Mouse (Mus musculus): ENCODE results near the gene Prdm5. TPM values are rescaled to one million over a fixed set of nuclear protein-coding genes. Genes with fewer than 3 reads are reported as not detected.

Prdm5 gene
- polyA plus RNA-seq, 1 experiment, result 2.2 TPM

- H3K4me3 ChIP-seq (replicated peaks; ENCODE audit: extremely low read depth, low read depth, low read length), result no peak overlapping the region
- no peak for DNase-seq
- no peak for TF ChIP-seq POLR2A (IDR thresholded peaks at IDR 0.05; ENCODE audit: borderline replicate concordance, extremely low read depth, low read depth, low read length)
- no peak for TF ChIP-seq CTCF (IDR thresholded peaks at IDR 0.05; ENCODE audit: insufficient read depth, low read length)
- 91% methylated on average over 13 of the region's 13 CpGs for WGBS
- H3K4me1 ChIP-seq (ENCODE audit: control insufficient read depth, insufficient read depth, low read length), result no peaks in the 10 kb centered on the region
Observed at GRCm38 (mm10) chr6:65765752-65766397, 12.9 kb upstream of the Prdm5 start.

DNA sequence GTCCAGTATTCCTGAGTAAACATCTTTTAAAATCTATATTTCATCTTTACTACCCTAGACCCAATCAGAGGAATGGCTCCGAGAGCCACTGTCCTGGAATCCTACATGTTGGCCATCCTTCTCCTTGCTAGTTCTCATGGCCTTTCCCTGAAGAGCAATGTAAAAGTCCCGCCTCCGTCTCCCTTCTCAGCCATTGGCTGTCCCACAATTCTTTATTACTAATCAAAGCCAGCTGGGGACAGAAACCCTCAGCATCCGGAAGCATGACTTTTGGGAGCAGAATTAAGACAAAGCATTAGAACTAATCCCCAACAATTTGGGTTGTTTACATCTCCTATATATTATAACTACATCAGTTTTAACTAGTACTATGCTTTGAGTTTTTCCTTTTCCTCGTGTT, 10.9 kb upstream of the Prdm5 start:
- Histone ChIP-seq H3K4me3 (replicated peaks; ENCODE audit: extremely low read depth, low read depth, low read length) (no peak overlapping the region), H3K4me1 (ENCODE audit: control insufficient read depth, insufficient read depth, low read length) (no peaks in the 10 kb centered on the region)
- no peak for TF ChIP-seq CTCF (IDR thresholded peaks at IDR 0.05; ENCODE audit: insufficient read depth, low read length)
- no peak for TF ChIP-seq POLR2A (IDR thresholded peaks at IDR 0.05; ENCODE audit: borderline replicate concordance, extremely low read depth, low read depth, low read length)
- no peak for DNase-seq
- WGBS, result 89% methylated on average over 5 of the region's 5 CpGs

DNA sequence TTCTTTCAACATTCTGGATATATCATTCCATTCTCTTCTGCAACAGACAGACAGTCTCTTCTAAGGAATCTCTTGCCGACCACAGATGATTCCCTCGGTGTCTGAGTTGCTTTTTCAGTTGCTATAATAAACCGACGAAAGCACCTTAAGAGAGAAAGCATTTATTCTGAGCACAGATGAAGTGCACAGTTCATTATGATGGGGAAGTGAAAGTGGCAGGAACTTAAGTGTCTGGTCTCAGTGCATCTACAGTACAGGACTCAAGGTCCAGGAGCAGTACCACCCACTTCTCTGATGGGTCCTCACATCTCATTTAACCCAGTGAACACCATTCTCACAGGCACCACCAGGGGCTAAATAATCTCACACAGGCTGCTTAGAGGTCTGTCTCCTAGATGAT, 5.2 kb upstream of the Prdm5 start:
- no peak overlapping the region for H3K4me3 ChIP-seq (replicated peaks; ENCODE audit: extremely low read depth, low read depth, low read length)
- no peak for TF ChIP-seq CTCF (IDR thresholded peaks at IDR 0.05; ENCODE audit: insufficient read depth, low read length)
- TF ChIP-seq POLR2A (IDR thresholded peaks at IDR 0.05; ENCODE audit: borderline replicate concordance, extremely low read depth, low read depth, low read length), result no peak
- no peak for DNase-seq
- 84% methylated on average over 4 of the region's 4 CpGs for WGBS
- no peaks in the 10 kb centered on the region; the same call in 1 of the 2 replicates for H3K4me1 ChIP-seq (ENCODE audit: control insufficient read depth, insufficient read depth, low read length)

DNA sequence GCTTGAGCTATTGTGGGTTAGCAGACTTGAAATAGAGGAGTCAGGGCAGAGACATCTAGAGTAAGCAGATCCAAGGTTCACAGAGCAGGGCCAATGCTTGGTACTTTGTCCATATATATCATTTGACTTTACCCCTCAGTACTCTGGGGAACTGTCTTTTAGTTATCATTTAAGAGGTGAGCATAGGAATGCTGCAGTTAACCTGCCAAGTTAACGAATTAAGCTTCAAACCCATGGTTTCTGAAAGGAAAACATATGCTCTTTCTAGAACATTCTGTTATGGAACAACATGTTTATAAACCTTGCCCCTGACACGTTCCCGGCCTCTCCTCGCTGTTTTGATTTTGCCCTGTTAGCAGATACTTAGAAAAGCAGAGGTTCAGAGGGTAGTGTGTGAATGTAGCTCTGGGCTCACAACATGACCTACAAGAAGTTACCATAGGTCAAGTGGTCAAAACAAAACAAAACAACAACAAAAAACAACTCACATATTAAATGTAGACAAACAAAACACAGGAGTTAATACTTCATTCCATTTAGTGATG, 973 bp downstream of the Prdm5 start:
- Histone ChIP-seq H3K4me1 (ENCODE audit: control insufficient read depth, insufficient read depth, low read length) (no peaks in the 10 kb centered on the region; the same call in none of the 2 replicates), H3K4me3 (replicated peaks; ENCODE audit: extremely low read depth, low read depth, low read length) (peak overlapping the region; percentile 28)
- WGBS, result 74% methylated on average over 4 of the region's 4 CpGs
- TF ChIP-seq POLR2A (IDR thresholded peaks at IDR 0.05; ENCODE audit: borderline replicate concordance, extremely low read depth, low read depth, low read length) (no peak), CTCF (IDR thresholded peaks at IDR 0.05; ENCODE audit: insufficient read depth, low read length) (no peak)
- DNase-seq, result no peak

DNA sequence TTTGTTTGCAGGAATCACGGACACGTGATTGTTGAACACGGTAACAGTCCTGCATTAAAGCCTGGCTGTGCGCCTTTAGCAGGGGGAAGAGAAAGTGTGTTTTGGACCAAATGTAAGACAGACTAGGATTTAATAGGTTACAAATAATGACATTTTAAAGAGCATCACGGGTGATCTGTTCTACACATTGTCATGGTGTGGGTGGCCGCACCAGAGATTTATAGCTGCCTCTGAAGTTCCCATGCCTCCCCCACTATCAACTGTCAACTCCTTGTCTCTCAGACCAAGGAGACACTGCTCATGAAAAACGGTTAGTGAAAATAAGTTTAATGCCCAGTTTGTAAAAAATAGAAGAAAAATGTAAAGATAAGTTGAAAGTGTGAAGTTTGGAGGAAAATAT, 2.7 kb downstream of the Prdm5 start:
- TF ChIP-seq POLR2A (IDR thresholded peaks at IDR 0.05; ENCODE audit: borderline replicate concordance, extremely low read depth, low read depth, low read length) (no peak), CTCF (IDR thresholded peaks at IDR 0.05; ENCODE audit: insufficient read depth, low read length) (no peak)
- Histone ChIP-seq H3K4me1 (ENCODE audit: control insufficient read depth, insufficient read depth, low read length) (no peaks in the 10 kb centered on the region; the same call in none of the 2 replicates), H3K4me3 (replicated peaks; ENCODE audit: extremely low read depth, low read depth, low read length) (no peak overlapping the region)
- 81% methylated on average over 7 of the region's 7 CpGs for WGBS
- no peak for DNase-seq

GRCm38 (mm10) chr6:65783670-65784069, 4.9 kb downstream of the Prdm5 start:
- TF ChIP-seq POLR2A (IDR thresholded peaks at IDR 0.05; ENCODE audit: borderline replicate concordance, extremely low read depth, low read depth, low read length) (no peak), CTCF (IDR thresholded peaks at IDR 0.05; ENCODE audit: insufficient read depth, low read length) (no peak)
- DNase-seq, result no peak
- Histone ChIP-seq H3K4me1 (ENCODE audit: control insufficient read depth, insufficient read depth, low read length) (no peaks in the 10 kb centered on the region; the same call in none of the 2 replicates), H3K4me3 (replicated peaks; ENCODE audit: extremely low read depth, low read depth, low read length) (no peak overlapping the region)
- WGBS, result 75% methylated on average over 1 of the region's 1 CpGs

- TF ChIP-seq POLR2A (IDR thresholded peaks at IDR 0.05; ENCODE audit: borderline replicate concordance, extremely low read depth, low read depth, low read length) (no peak), CTCF (IDR thresholded peaks at IDR 0.05; ENCODE audit: insufficient read depth, low read length) (no peak)
- no peaks in the 10 kb centered on the region for H3K4me1 ChIP-seq (ENCODE audit: control insufficient read depth, insufficient read depth, low read length)
- no peak overlapping the region for H3K4me3 ChIP-seq (replicated peaks; ENCODE audit: extremely low read depth, low read depth, low read length)
Observed at GRCm38 (mm10) chr6:65792923-65793322, 14.1 kb downstream of the Prdm5 start.

GRCm38 (mm10) chr6:65796552-65796951, 17.8 kb downstream of the Prdm5 start:
- Histone ChIP-seq H3K4me1 (ENCODE audit: control insufficient read depth, insufficient read depth, low read length) (no peaks in the 10 kb centered on the region), H3K4me3 (replicated peaks; ENCODE audit: extremely low read depth, low read depth, low read length) (no peak overlapping the region)
- WGBS, result 84% methylated on average over 3 of the region's 3 CpGs
- DNase-seq, result no peak
- TF ChIP-seq POLR2A (IDR thresholded peaks at IDR 0.05; ENCODE audit: borderline replicate concordance, extremely low read depth, low read depth, low read length), result no peak
- TF ChIP-seq CTCF (IDR thresholded peaks at IDR 0.05; ENCODE audit: insufficient read depth, low read length), result no peak

More at GRCm38 (mm10) chr6:65792923-65793322, 14.1 kb downstream of the Prdm5 start:
- WGBS, result 58% methylated on average over 2 of the region's 2 CpGs
- no peak for DNase-seq

- no peak for TF ChIP-seq POLR2A (IDR thresholded peaks at IDR 0.05; ENCODE audit: borderline replicate concordance, extremely low read depth, low read depth, low read length)
- TF ChIP-seq CTCF (IDR thresholded peaks at IDR 0.05; ENCODE audit: insufficient read depth, low read length), result no peak
- WGBS, result 74% methylated on average over 2 of the region's 2 CpGs
- DNase-seq, result no peak
- Histone ChIP-seq H3K4me1 (ENCODE audit: control insufficient read depth, insufficient read depth, low read length) (no peaks in the 10 kb centered on the region), H3K4me3 (replicated peaks; ENCODE audit: extremely low read depth, low read depth, low read length) (no peak overlapping the region)
Observed at GRCm38 (mm10) chr6:65797276-65797675, 18.5 kb downstream of the Prdm5 start.

DNA sequence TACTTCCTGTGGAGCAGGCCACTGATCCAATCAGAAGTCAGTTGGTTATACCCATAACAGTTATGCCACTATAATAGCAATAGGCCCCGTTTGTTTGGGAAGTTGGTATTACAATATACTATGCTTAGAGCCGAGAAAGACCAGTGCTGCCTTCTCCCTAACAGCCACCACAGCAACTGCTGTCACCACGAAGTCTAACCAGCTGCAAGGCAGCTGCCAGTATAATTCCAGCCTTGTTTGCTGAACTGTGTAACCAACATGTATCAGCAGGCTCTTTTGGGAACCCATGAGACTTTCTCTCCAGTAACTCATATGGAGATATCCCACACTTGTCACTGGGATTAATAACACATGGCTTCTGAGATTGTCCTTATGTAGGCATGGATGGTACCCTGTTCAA, 19.6 kb downstream of the Prdm5 start:
- no peak for DNase-seq
- TF ChIP-seq CTCF (IDR thresholded peaks at IDR 0.05; ENCODE audit: insufficient read depth, low read length) (no peak), POLR2A (IDR thresholded peaks at IDR 0.05; ENCODE audit: borderline replicate concordance, extremely low read depth, low read depth, low read length) (no peak)
- H3K4me1 ChIP-seq (ENCODE audit: control insufficient read depth, insufficient read depth, low read length), result no peaks in the 10 kb centered on the region
- H3K4me3 ChIP-seq (replicated peaks; ENCODE audit: extremely low read depth, low read depth, low read length), result no peak overlapping the region
- whole genome bisulfite sequencing, result 94% methylated on average over 3 of the region's 3 CpGs

Measured in lung, adult 2 months (tissue).